Mouse (Mus musculus) hindbrain, embryonic 11.5 days (tissue): ENCODE data around the gene Ddx28. TPM values are rescaled to one million over a fixed set of nuclear protein-coding genes. Genes with fewer than 3 reads are reported as not detected.

Source experiments
- ATAC-seq: fragments of 200-750 bp; cut with Nextera tagmentation; 2 replicates; pipeline ENCODE4 v1.8.0; 2017; ENCODE audit warnings: mild to moderate bottlenecking, moderate TSS enrichment, moderate library complexity; ENCODE audit not compliant: low FRiP score
- DNase-seq: peaks from one replicate; pipeline ENCODE4 v3.0.0-alpha.2; 2015; ENCODE audit warnings: low spot score
- H3K27ac ChIP-seq: fragments of 300-500 bp; sonication (generic); 2 replicates; pipeline ENCODE4 v1.5.1; 2014; ENCODE audit warnings: mild to moderate bottlenecking, low read depth, low read length
- H3K27me3 ChIP-seq: fragments of 300-500 bp; sonication (generic); 2 replicates; pipeline ENCODE4 v1.6.1; 2014; ENCODE audit warnings: mild to moderate bottlenecking, low read length, moderate library complexity, mixed read lengths; ENCODE audit not compliant: control insufficient read depth, insufficient read depth
- H3K36me3 ChIP-seq: fragments of 300-500 bp; sonication (generic); 2 replicates; pipeline ENCODE4 v1.6.1; 2014; ENCODE audit warnings: mild to moderate bottlenecking, low read length, moderate library complexity, mixed read lengths; ENCODE audit not compliant: control insufficient read depth, insufficient read depth
- H3K4me1 ChIP-seq: fragments of 300-500 bp; sonication (generic); replicated peaks from 2 replicates; pipeline ENCODE4 v1.6.1; 2014; ENCODE audit warnings: low read length, mixed read lengths; ENCODE audit not compliant: control insufficient read depth, insufficient read depth
- H3K4me2 ChIP-seq: fragments of 300-500 bp; sonication (generic); replicated peaks from 2 replicates; pipeline ENCODE4 v1.6.1; 2014; ENCODE audit warnings: mild to moderate bottlenecking, low read depth, low read length
- H3K4me3 ChIP-seq: fragments of 300-500 bp; sonication (generic); 2 replicates; pipeline ENCODE4 v1.5.1; 2014; ENCODE audit warnings: low read depth, low read length
- H3K9ac ChIP-seq: fragments of 300-500 bp; sonication (generic); 2 replicates; pipeline ENCODE4 v1.6.1; 2014; ENCODE audit warnings: low read depth, low read length
- H3K9me3 ChIP-seq: fragments of 300-500 bp; sonication (generic); 2 replicates; pipeline ENCODE4 v1.6.1; 2016; ENCODE audit warnings: low read length; ENCODE audit not compliant: control insufficient read depth
- whole genome bisulfite sequencing: fragments of 180-500 bp; shearing (Covaris S2); extraction: QIAGEN DNeasy Blood & Tissue Kit; methylation state at CpG from one replicate; pipeline ENCODE4 v1.1.7; 2014; 5-methylcytosine and 5-hydroxymethylcytosine counted together
- polyA plus RNA-seq: library from polyadenylated mRNA; unstranded; fragments of >200 nt; fragmentation: Nextera tagmentation; extraction: Ambion mirVana; gene quantifications from 2 replicates; pipeline ENCODE4 v1.2.1, GENCODE M21; 2014

The Ddx28 gene
- polyA plus RNA-seq, 1 experiment from 2014 or later: 21.3 TPM

- H3K4me3 ChIP-seq: peak overlapping the region; percentile 56
- DNase-seq: peak; percentile 32
These were observed 46.3 kb downstream of the Ddx28 start for GRCm38 (mm10) chr8:105965266-105965904.

DNA sequence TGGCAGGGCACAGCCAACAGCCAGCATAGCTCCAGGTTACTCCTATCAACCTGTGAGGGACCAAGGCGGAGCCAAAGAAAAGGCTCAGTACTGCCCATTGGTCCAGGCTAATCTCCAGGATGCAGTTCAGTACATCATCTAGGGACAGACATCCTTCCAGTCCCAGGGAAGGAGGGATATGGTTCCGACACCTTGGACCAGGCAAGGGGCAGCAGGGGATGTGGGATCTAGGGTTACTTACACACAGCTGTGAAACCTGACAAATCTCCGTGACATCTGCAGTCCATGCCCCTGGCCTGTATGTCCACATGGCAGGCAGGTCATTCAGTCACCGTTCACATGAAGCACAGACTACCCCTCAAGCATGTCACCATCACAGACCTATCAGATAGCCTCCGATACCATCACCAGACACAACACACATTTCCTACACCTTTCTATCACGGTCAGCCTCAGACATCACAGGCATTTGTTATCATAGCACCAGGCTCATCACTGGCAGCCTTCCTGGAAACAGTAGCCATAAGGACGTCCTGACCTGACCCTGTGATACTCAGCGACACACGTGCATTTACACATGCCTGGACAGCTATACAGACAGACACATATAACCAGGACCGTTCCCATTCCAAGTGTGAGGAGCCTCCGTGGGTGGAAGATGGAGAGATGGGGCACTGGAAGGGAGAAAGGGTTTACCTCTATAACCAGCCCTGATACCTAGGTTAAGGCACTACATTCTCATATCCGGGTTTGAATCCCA is 47.0 kb downstream of the Ddx28 start:
- Histone ChIP-seq H3K36me3 (no peaks in the 10 kb centered on the region), H3K4me2 (peak overlapping the region; percentile 75; the same call in 1 of the 2 replicates), H3K4me3 (peak overlapping the region; percentile 56), H3K4me1 (0 out of 2 replicates have a peak, but pooled peaks cover 2% of the 10 kb centered on the region), H3K9ac (no peak overlapping the region), H3K9me3 (no peaks in the 10 kb centered on the region), H3K27me3 (peaks cover 22% of the 10 kb centered on the region), H3K27ac (no peak overlapping the region)
- DNase-seq (no peak), ATAC-seq (no peak)
- WGBS: 69% methylated on average over 12 of the region's 12 CpGs

More at GRCm38 (mm10) chr8:105965266-105965904, 46.3 kb downstream of the Ddx28 start:
- WGBS: 3% methylated on average over 34 of the region's 40 CpGs
- Histone ChIP-seq H3K27me3 (peaks cover 22% of the 10 kb centered on the region), H3K9me3 (no peaks in the 10 kb centered on the region), H3K36me3 (no peaks in the 10 kb centered on the region), H3K4me1 (0 out of 2 replicates have a peak, but pooled peaks cover 2% of the 10 kb centered on the region), H3K9ac (peak overlapping the region; percentile 62), H3K27ac (no peak overlapping the region), H3K4me2 (peak overlapping the region; percentile 75)
- ATAC-seq: peak; percentile 67

DNA sequence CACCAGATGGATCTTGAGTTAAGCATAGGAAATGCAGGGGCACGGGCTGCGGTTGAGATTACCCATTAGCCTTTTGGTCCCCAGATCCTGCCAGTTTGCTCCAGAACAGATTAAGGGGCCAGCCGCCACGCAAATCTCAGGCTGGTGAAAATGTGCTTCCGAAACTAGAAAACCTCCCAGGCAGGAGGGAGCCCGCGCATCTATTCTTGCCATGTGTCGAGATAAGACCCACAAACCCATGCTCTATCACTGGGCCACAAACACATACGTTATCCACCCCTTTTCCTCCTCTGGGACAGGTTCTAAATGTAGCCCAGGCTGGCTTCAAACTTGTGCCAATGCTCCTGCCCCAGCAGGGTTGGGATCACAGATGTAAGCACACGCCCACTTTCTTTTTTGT is 50.1 kb downstream of the Ddx28 start:
- Histone ChIP-seq H3K9me3 (no peaks in the 10 kb centered on the region), H3K27me3 (peaks cover 18% of the 10 kb centered on the region), H3K4me1 (0 out of 2 replicates have a peak, but pooled peaks cover 2% of the 10 kb centered on the region), H3K9ac (no peak overlapping the region), H3K4me3 (no peak overlapping the region), H3K36me3 (no peaks in the 10 kb centered on the region), H3K27ac (no peak overlapping the region), H3K4me2 (no peak overlapping the region)
- 88% methylated on average over 10 of the region's 10 CpGs for WGBS
- ATAC-seq: no peak
- DNase-seq: no peak

- WGBS: 70% methylated on average over 14 of the region's 14 CpGs
- no peak for DNase-seq
These were observed 50.6 kb downstream of the Ddx28 start for GRCm38 (mm10) chr8:105961101-105961500.

More at GRCm38 (mm10) chr8:105961101-105961500, 50.6 kb downstream of the Ddx28 start:
- Histone ChIP-seq H3K36me3 (no peaks in the 10 kb centered on the region), H3K27me3 (peaks cover 14% of the 10 kb centered on the region), H3K9ac (no peak overlapping the region), H3K27ac (no peak overlapping the region), H3K4me2 (no peak overlapping the region), H3K4me1 (0 out of 2 replicates have a peak, but pooled peaks cover 2% of the 10 kb centered on the region), H3K9me3 (no peaks in the 10 kb centered on the region), H3K4me3 (no peak overlapping the region)
- ATAC-seq: no peak

Other genes starting within 250 kb of the Ddx28 start
- 13.7 and 17.8 TPM in 2 replicates for gene Ranbp10, start 184.5 kb downstream of the Ddx28 start, polyA plus RNA-seq
- 1.2 and 1.4 TPM in 2 replicates for gene Tsnaxip1, start 184.2 kb downstream of the Ddx28 start, polyA plus RNA-seq
- 55.4 TPM in 2 replicates for gene Cenpt, start 158.6 kb downstream of the Ddx28 start, polyA plus RNA-seq
- gene Thap11, start 156.8 kb downstream of the Ddx28 start, polyA plus RNA-seq: 60.5 and 66.7 TPM in 2 replicates
- 256 and 278 TPM in 2 replicates for gene Nutf2, start 151.3 kb downstream of the Ddx28 start, polyA plus RNA-seq
- gene Edc4, start 131.0 kb downstream of the Ddx28 start, polyA plus RNA-seq: 31.9 and 32.6 TPM in 2 replicates
- gene Nrn1l, start 118.3 kb downstream of the Ddx28 start, polyA plus RNA-seq: not detected in 2 replicates
- gene Pskh1, start 111.4 kb downstream of the Ddx28 start, polyA plus RNA-seq: 11.1 and 12.5 TPM in 2 replicates
- 0.81 and 1.3 TPM in 2 replicates for gene Ctrl, start 78.0 kb downstream of the Ddx28 start, polyA plus RNA-seq
- 21.6 and 24.6 TPM in 2 replicates for gene Psmb10, start 73.4 kb downstream of the Ddx28 start, polyA plus RNA-seq
- gene Lcat, start 68.5 kb downstream of the Ddx28 start, polyA plus RNA-seq: 0.54 and 0.73 TPM in 2 replicates
- gene Slc12a4, start 45.8 kb downstream of the Ddx28 start, polyA plus RNA-seq: 7.8 and 8.4 TPM in 2 replicates
- gene Dpep3, start 32.5 kb downstream of the Ddx28 start, polyA plus RNA-seq: not detected in 2 replicates
- gene Dus2, start 20.5 kb downstream of the Ddx28 start, polyA plus RNA-seq: 16.4 and 22.0 TPM in 2 replicates
- gene Dpep2nb, start 5.9 kb downstream of the Ddx28 start, polyA plus RNA-seq: 0.15 TPM in 1 of 2 replicates, not detected in the other
- 4.2 and 8.1 TPM in 2 replicates for gene Nfatc3, start 47.0 kb upstream of the Ddx28 start, polyA plus RNA-seq
- gene Esrp2, start 125.1 kb upstream of the Ddx28 start, polyA plus RNA-seq: 1.5 and 2.1 TPM in 2 replicates
- 4.4 and 5.2 TPM in 2 replicates for gene Pla2g15, start 138.5 kb upstream of the Ddx28 start, polyA plus RNA-seq
- 84.4 and 88.9 TPM in 2 replicates for gene Slc7a6, start 157.0 kb upstream of the Ddx28 start, polyA plus RNA-seq
- 46.1 and 46.2 TPM in 2 replicates for gene Slc7a6os, start 199.1 kb upstream of the Ddx28 start, polyA plus RNA-seq
- 55.1 and 57.6 TPM in 2 replicates for gene Prmt7, start 199.1 kb upstream of the Ddx28 start, polyA plus RNA-seq